Mouse (Mus musculus) neutrophil, adult 65 days (primary cell): ENCODE measurements around the gene Foxp4. TPM values are rescaled to one million over a fixed set of nuclear protein-coding genes. Genes with fewer than 3 reads are reported as not detected.

Experiments used
- total RNA-seq: library from RNA; stranded (reverse); gene quantifications from 2 replicates; pipeline ENCODE4 v1.2.4, GENCODE M21; 2023

Gene Foxp4
- 7.4 and 11.3 TPM in 2 replicates for total RNA-seq

GRCm38 (mm10) chr17:47924383-47925339 lies at the start of gene Foxp4:
Gene Foxp4, minus strand, starts transcription at chr17:47924645.

GRCm38 (mm10) chr17:47834482-47834767 lies 90.0 kb downstream of the Foxp4 start, which contains the start of gene Mdfi:
Gene Mdfi, minus strand, starts transcription at chr17:47834691.

Other genes with a start within 250 kb of the Foxp4 start
- 136 and 149 TPM in 2 replicates for gene Tomm6, start 236.3 kb downstream of the Foxp4 start, total RNA-seq
- gene Frs3, start 235.6 kb downstream of the Foxp4 start, total RNA-seq, result 0.79 TPM in 1 of 2 replicates, not detected in the other
- gene Gm21981, start 230.2 kb downstream of the Foxp4 start, total RNA-seq, result 0.41 TPM in 1 of 2 replicates, not detected in the other
- not detected in 2 replicates for gene Prickle4, start 229.9 kb downstream of the Foxp4 start, total RNA-seq
- not detected in 2 replicates for gene Pgc, start 197.8 kb downstream of the Foxp4 start, total RNA-seq
- gene Tfeb, start 187.6 kb downstream of the Foxp4 start, total RNA-seq, result 87.1 and 123 TPM in 2 replicates
- gene Mdfi, start 90.0 kb downstream of the Foxp4 start, total RNA-seq, result not detected in 2 replicates
- not detected in 2 replicates for gene 1700122O11Rik, start 113.6 kb upstream of the Foxp4 start, total RNA-seq
- gene 1700067P10Rik, start 164.7 kb upstream of the Foxp4 start, total RNA-seq, result not detected in 2 replicates
- gene 9830107B12Rik, start 221.6 kb upstream of the Foxp4 start, total RNA-seq, result 74.6 and 75.4 TPM in 2 replicates
- 82.9 and 86.1 TPM in 2 replicates for gene A530064D06Rik, start 242.6 kb upstream of the Foxp4 start, total RNA-seq